Mouse (Mus musculus) hindbrain, embryonic 10.5 days (tissue): ENCODE measurements around the gene BC035044. TPM values are rescaled to one million over a fixed set of nuclear protein-coding genes. Genes with fewer than 3 reads are reported as not detected.
"Not testable (repeated sequence)": the region's sequence is repeated elsewhere in the genome, so short reads cannot be mapped to it uniquely, and the experiment has no call there.

Source experiments
- DNase-seq: peaks from one replicate; pipeline ENCODE4 v3.0.0-alpha.2; 2017; ENCODE audit warnings: low spot score
- H3K27ac ChIP-seq: fragments of 300-500 bp; sonication (generic); 2 replicates; pipeline ENCODE4 v1.5.1; 2016; ENCODE audit warnings: mild to moderate bottlenecking, moderate library complexity
- H3K27me3 ChIP-seq: fragments of 300-500 bp; sonication (generic); 2 replicates; pipeline ENCODE4 v1.6.1; 2016; ENCODE audit warnings: mild to moderate bottlenecking; ENCODE audit not compliant: poor library complexity, insufficient read depth, severe bottlenecking
- H3K36me3 ChIP-seq: fragments of 300-500 bp; sonication (generic); 2 replicates; pipeline ENCODE4 v1.6.1; 2016; ENCODE audit warnings: mild to moderate bottlenecking, moderate library complexity
- H3K4me1 ChIP-seq: fragments of 300-500 bp; sonication (generic); replicated peaks from 2 replicates; pipeline ENCODE4 v1.6.1; 2016; ENCODE audit warnings: mild to moderate bottlenecking
- H3K4me3 ChIP-seq: fragments of 300-500 bp; sonication (generic); 2 replicates; pipeline ENCODE4 v1.5.1; 2016; ENCODE audit warnings: mild to moderate bottlenecking, moderate library complexity
- H3K9me3 ChIP-seq: fragments of 300-500 bp; sonication (generic); 2 replicates; pipeline ENCODE4 v1.6.1; 2016; ENCODE audit warnings: mild to moderate bottlenecking, moderate library complexity
- WGBS: fragments of 180-500 bp; shearing (Covaris S2); methylation state at CpG from one replicate; pipeline ENCODE4 v1.1.7; 2016; 5-methylcytosine and 5-hydroxymethylcytosine counted together
- polyA plus RNA-seq: library from polyadenylated mRNA; unstranded; fragments of >200 nt; fragmentation: Nextera tagmentation; extraction: Ambion mirVana; gene quantifications from 2 replicates; pipeline ENCODE4 v1.2.1, GENCODE M21; 2016

The BC035044 gene
- polyA plus RNA-seq: 0.98 and 1.8 TPM in 2 replicates

DNA sequence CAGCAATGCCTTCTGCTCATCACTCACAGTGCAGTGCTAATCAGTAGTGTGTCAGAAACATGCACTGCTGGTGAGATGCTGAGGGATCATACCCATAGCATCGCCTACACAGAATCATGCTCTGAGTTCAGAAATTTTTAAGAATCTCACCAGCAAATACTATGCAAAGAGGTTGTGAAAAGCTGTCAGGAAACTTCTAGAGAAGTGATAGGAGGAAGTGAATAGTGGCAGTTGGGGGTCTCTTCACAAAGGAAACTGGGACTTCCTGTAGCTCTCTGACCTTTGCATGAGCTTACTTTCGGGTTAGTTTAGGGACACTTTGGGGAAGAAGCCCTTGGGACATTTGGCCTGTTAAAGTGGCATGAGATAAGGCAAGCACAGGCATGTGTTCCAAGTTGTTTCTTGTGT is at the start of gene BC035044:
Gene BC035044 (minus strand): TSS at position 179 of the 408 bp plus-strand sequence.
- no peaks in the 10 kb centered on the region for H3K4me1 ChIP-seq
- no peaks in the 10 kb centered on the region for H3K36me3 ChIP-seq
- no peaks in the 10 kb centered on the region for H3K27me3 ChIP-seq
- no peak within 1 kb of the TSS for H3K27ac ChIP-seq
- no peak for DNase-seq
- no peaks in the 10 kb centered on the region for H3K9me3 ChIP-seq
- WGBS: 74% methylated on average over 2 of the region's 2 CpGs
- H3K4me3 ChIP-seq: no peak within 1 kb of the TSS

DNA sequence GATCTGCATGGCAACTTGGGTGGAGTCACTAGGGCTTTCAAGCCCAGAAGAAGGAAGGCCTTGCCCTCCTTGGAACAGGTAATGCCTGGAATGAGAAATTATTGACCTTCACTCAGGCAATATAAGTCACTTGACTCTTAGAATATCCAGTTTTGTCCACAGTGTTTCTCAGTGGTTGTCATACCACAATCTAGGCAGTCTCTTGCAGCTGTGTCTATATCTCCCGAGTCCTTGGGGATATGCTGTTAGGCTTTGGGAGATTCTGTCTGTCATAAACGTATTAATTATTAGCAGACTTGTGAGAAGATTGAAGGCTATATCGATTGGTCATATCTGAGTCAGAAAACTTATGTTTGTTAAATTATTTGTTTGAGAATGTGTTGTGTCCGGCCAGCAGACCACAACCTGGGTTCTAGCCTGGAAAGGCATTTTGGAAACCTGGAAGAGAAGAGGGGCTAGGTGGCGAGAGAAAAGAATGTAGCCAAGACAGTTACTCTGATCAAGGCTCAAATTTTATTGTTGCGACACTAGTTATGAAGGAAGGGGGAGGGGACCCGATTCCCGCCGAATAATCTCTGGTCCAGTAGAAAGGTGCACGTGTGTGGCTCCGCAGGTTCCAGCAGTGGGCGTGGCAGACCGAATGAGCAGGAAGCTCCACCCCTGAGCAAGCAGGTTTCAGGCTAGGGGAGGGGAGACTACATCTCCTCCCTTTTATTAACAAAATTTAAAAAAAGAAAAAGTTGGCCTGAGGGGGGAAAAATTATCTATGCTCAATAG is 45.2 kb upstream of the BC035044 start:
- H3K27me3 ChIP-seq, H3K4me1 ChIP-seq, H3K27ac ChIP-seq, H3K4me3 ChIP-seq, H3K36me3 ChIP-seq, DNase-seq, H3K9me3 ChIP-seq: not testable (repeated sequence)
- 94% methylated on average over 5 of the region's 13 CpGs for WGBS

DNA sequence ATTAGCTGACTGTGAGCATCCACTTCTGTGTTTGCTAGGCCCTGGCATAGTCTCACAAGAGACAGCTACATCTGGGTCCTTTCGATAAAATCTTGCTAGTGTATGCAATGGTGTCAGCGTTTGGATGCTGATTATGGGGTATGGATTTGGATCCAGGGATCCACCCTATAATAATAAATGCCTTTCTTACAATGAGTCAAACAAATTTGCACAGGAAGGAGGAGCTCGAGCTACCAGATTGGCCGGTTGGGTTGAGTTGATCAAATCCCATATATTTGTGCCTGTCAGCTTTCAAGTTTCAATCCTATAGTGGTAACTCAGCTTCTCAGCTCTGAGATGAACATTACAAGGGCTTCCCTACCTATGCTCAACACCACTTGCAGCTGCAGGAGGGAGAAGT is 43.2 kb upstream of the BC035044 start, which contains the start of gene Clec2g:
Gene Clec2g (plus strand): TSS at position 301 of the 400 bp plus-strand sequence.
- H3K4me3 ChIP-seq, H3K4me1 ChIP-seq, H3K27ac ChIP-seq, H3K27me3 ChIP-seq, H3K9me3 ChIP-seq, DNase-seq, H3K36me3 ChIP-seq: not testable (repeated sequence)
- WGBS: 96% methylated on average over 4 of the region's 4 CpGs

DNA sequence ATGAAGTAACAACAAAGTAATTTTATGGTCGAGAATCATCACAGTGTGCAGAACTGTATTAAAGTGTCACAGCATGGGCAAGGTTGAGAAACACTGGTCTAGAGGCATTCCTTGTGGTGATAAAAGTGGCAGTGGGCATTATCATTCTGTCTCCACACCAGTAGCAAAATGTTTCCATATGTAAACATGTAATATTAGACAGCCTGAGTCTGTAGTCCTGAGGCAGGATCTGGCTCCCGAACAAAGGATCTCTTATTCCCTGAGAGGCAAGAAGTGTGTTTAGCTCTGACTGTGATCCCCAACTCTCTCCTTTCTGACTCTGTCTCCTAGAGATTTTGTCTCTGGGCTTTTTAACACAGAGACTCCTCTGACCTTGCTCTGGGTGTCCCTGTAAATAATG is 42.1 kb upstream of the BC035044 start:
- WGBS: 68% methylated on average over 2 of the region's 2 CpGs
- Histone ChIP-seq H3K27ac (no peak overlapping the region), H3K9me3 (no peaks in the 10 kb centered on the region), H3K27me3 (no peaks in the 10 kb centered on the region), H3K4me3 (no peak overlapping the region), H3K4me1 (no peaks in the 10 kb centered on the region), H3K36me3 (no peaks in the 10 kb centered on the region)
- no peak for DNase-seq

DNA sequence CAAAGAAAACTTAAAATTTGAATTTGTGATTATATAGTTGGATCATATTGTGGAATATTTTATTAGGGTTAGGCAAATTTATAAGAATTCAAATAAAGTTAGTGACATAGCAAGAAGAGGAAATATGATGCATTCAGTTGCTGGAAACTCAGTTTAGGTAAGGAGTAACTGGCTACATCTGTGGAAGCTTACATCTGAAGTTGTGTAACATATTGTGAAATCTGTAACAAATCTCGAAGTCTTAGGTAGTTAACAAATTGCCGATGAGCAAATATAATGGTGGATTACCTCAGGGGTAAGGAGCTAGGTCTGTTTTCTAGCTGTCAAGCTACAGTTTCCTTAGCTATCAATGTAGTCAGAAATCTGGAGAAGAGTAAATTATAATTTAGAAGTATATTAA is 26.4 kb upstream of the BC035044 start:
- Histone ChIP-seq H3K27ac (no peak overlapping the region), H3K9me3 (0 out of 2 replicates have a peak, but pooled peaks cover 3% of the 10 kb centered on the region), H3K4me1 (no peaks in the 10 kb centered on the region), H3K36me3 (no peaks in the 10 kb centered on the region), H3K27me3 (no peaks in the 10 kb centered on the region), H3K4me3 (no peak overlapping the region)
- no peak for DNase-seq
- WGBS: 95% methylated on average over 2 of the region's 2 CpGs

DNA sequence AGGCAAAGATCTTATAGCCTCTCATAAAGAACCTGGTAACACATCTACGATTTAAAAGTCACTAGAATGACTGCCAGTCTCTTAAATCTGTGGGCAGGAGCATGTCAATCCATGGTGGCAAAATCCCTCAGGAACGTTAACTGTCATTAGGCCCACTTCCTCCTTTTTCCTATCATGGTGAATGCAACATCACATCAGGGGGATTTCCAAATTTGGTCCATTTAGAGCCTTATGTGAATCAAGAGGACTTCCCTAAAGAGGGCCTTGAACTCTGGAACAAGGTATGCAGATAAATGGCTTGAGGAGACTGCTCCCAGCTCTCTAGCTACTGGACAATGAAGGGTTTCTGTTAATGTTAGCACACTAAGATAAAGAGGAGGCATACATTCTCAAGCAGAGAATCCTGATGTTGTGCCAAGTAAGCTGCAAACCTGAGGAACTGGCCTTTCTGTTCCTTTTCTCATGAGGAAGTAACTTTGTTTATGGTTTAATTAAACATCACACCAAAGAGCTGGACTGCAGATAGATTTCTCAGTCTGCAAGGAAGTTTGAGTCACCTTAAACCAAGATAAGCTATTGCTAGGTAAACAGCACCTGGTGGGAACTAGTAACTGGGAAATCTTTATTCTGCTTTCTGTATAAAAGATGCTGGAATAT is 22.8 kb upstream of the BC035044 start:
- H3K9me3 ChIP-seq: no peaks in the 10 kb centered on the region
- H3K36me3 ChIP-seq: no peaks in the 10 kb centered on the region
- no peaks in the 10 kb centered on the region for H3K27me3 ChIP-seq
- no peaks in the 10 kb centered on the region for H3K4me1 ChIP-seq
- 86% methylated on average over 2 of the region's 2 CpGs for WGBS
- no peak for DNase-seq
- H3K4me3 ChIP-seq: no peak overlapping the region
- no peak overlapping the region for H3K27ac ChIP-seq

DNA sequence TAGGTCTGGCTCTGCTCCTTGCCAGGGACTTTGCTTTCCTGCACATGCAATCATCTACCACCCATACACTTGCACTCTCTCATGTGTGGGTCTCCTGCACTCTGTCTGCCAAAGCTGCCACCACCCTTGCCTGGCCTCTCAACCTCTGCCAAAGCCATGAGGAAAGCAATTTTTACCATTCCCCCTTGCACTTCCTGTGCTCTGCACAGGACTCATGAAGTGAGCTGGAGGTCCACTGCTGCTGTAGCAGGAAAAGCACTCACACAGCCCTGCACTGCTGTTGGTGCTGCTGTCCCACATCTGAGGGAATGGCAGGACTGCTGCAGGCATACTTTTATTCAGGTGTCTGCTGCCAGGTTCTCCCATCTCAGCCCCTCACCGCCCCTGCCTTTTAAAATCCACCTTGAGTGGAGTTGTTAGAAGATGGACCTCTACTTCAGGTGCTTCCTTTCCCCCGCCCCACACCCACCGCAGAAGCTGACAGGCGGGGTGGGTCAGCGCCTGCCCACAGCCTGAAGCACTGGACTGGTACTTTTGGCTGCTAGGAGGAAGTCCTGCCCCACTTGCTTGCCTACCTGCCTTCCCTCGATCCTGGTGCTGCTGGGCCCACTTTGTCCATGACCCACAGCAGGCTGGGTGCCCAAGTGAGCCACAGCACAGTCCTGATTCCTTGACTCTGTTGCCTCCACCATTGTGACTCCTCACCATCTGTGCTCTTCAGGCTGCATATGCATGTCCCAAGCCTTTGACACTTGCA is 10.0 kb upstream of the BC035044 start:
- not testable (repeated sequence) for H3K4me1 ChIP-seq, H3K27ac ChIP-seq, H3K9me3 ChIP-seq, DNase-seq, H3K27me3 ChIP-seq, H3K4me3 ChIP-seq, H3K36me3 ChIP-seq
- 89% methylated on average over 6 of the region's 6 CpGs for WGBS

DNA sequence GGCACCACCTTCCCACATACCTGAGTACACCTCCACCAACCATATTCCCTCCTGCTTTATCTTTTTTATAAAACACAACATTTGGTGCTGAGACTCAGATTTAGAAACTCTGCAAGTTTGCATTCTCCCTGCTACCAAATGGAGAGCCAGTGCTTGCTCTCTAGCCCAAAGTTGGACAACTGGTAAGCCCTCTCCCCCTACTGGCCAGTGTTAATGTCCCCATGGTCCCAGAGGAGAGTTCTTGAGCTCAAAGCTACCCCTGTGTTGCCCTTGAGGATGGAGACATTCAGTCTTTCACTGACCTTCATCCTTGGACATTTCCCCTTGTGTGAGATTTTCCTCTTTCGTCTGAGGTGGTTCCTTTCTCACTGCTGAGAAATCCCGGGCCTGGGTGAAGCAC is 9.1 kb upstream of the BC035044 start:
- WGBS: 81% methylated on average over 2 of the region's 2 CpGs

DNA sequence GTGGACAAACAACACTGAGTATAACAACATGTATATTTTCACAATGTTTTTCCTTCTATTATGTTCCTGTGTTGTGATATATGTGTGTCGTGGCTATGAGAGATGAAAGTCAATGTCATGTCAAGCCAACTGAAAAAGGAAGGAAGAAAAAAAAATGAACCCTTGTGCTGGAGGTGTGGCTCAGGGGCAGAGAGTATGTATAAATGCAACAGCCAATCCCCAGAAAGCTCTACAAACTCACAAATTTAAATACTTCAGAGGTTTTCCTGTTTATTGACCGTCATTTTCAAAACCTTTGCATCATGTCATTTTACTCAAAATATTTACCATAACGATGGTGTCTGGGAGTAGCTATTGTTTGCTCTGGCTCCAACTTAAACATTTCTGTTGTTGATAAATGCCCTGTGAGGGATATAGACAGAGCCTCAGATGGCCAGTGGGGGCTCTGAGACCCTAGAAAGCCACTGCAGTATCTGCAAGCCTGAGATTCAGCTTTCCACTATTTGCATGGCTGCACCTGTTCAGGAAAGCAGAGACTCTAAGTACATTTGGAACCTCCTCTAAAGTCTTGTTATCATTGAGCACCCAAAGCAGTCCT is 4.6 kb upstream of the BC035044 start:
- no peak for DNase-seq
- 88% methylated on average over 3 of the region's 3 CpGs for WGBS

More for the DNA sequence above, 9.1 kb upstream of the BC035044 start:
- H3K9me3 ChIP-seq: no peaks in the 10 kb centered on the region
- DNase-seq: no peak
- H3K4me1 ChIP-seq: no peaks in the 10 kb centered on the region
- H3K4me3 ChIP-seq: no peak overlapping the region
- H3K27me3 ChIP-seq: no peaks in the 10 kb centered on the region
- H3K36me3 ChIP-seq: no peaks in the 10 kb centered on the region
- H3K27ac ChIP-seq: no peak overlapping the region

DNA sequence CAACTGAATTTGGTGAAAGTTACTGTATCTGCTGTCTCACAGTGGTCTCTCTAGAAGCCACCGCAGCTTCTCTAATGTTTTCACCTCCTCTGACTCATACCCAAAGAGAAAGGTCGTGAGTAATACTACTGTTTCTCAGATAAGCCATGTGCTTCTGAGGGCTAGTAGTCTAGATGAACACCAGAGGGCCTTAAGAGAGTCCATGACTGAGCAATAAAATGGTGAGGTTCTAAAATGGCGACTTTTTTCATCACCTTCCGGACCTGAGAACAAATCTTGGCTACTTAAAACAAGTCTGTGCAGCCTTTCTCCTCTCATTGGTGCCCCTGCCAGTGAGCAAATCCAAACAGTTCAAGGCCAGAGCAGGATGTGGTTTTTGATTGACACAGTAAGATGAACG is 2.1 kb downstream of the BC035044 start:
- H3K36me3 ChIP-seq: no peaks in the 10 kb centered on the region
- H3K9me3 ChIP-seq: no peaks in the 10 kb centered on the region
- H3K27ac ChIP-seq: no peak overlapping the region
- H3K4me1 ChIP-seq: no peaks in the 10 kb centered on the region
- WGBS: 81% methylated on average over 5 of the region's 5 CpGs
- H3K27me3 ChIP-seq: no peaks in the 10 kb centered on the region
- no peak for DNase-seq
- H3K4me3 ChIP-seq: no peak overlapping the region

More for the DNA sequence above, 4.6 kb upstream of the BC035044 start:
- H3K9me3 ChIP-seq: no peaks in the 10 kb centered on the region
- no peak overlapping the region for H3K4me3 ChIP-seq
- H3K27ac ChIP-seq: no peak overlapping the region
- no peaks in the 10 kb centered on the region for H3K27me3 ChIP-seq
- H3K36me3 ChIP-seq: no peaks in the 10 kb centered on the region
- H3K4me1 ChIP-seq: no peaks in the 10 kb centered on the region

DNA sequence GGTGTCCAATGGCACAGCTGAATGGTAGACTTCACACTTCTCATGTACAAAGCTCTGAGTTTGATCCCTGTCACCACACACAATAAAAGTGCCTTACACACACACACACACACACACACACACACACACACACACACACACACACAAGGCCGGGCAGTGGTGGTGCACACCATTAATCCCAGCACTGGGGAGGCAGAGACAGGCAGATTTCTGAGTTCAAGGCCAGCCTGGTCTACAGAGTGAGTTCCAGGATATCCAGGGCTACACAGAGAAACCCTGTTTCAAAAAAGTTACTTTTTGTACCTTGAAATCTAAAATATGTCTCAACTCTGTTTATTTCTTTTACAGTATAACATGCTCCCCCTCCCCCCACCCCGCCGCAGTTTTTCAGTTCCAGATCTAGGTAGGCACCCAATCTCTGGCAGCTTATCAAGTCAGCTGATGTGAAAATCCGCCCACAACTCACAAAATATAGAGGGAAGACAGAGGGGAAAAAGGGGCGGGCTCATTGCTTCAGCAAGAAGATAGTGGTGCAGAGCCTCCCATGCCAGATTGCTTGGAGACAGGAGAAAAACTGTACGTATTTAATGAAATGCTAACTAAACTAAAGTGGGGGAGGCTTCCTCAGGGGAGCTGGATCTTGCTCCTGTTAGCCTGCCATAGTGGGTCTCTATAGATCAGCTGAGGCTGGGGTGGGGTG is 3.7 kb downstream of the BC035044 start, which contains the start of gene Clec2i:
Gene Clec2i (plus strand): TSS at position 498 of the 700 bp plus-strand sequence.
- not testable (repeated sequence) for H3K27me3 ChIP-seq, H3K4me3 ChIP-seq, H3K27ac ChIP-seq, H3K9me3 ChIP-seq, H3K4me1 ChIP-seq, H3K36me3 ChIP-seq, DNase-seq
- WGBS: 87% methylated on average over 6 of the region's 6 CpGs
